9 mouse cellular contexts compared by ENCODE assay signal in the genomic region with DNA sequence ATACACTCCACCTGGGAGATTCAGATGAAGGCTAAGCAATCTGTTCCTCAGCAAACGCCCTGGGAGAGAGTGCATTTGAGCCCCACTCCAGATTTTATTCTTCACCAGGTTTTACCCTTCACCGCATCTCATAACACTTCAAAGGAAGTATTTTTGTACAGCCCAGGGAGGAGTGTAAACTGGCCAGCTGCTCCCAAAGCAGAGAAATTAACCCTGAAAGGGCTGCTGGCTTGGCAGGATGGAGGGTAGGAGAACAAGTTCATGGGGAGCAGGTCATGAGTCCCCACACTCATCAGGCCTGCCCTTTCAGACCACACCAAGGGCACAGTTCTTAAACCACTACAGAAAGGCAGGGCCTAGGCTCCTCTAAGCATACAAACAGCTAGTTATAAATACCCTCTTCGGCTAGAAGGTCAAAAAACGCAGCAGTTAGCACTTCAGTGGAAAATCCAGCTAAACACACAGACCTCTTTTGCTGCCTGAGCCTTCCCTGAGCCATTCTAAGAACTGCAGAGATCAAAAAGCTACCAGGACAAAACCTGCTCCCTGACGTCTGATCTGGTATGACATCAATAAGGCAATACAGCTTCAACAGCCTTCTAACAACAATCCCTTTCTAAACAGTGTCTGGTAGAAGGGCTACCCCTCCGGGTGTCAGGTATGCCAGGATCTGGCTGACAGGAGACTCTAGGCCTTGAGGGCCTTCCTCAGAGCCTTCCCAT. TPM values are rescaled to one million over a fixed set of nuclear protein-coding genes. Genes with fewer than 3 reads are reported as not detected.
DNase-seq lines count a peak whose midpoint lies in the region; ATAC-seq lines count a peak whose summit lies in the region.
"Had no signal": no experiment of that assay in that cellular context is flagged by ENCODE, and none has a peak within 500 bp of the region (broad histone marks: within the 10 kb centered on the region; RNA-seq: fewer than 3 reads in every experiment).

No protein-coding gene starts in this region.

- H3K27ac ChIP-seq in forebrain, embryonic 16.5 days (ENCODE audit: low read length) = 0 out of 2 replicates have a peak overlapping the region, but pooled peaks have one; percentile 4
- peak overlapping the region; percentile 72 for H3K27ac ChIP-seq in intestine, embryonic 15.5 days
- peak overlapping the region; percentile 69 for H3K27ac ChIP-seq in limb, embryonic 11.5 days (replicated peaks; ENCODE audit: low read depth, low read length)
- H3K27ac ChIP-seq: liver, embryonic 14.5 days had no signal

- H3K36me3 ChIP-seq in forebrain, embryonic 16.5 days (ENCODE audit: control insufficient read depth, insufficient read depth) = no peaks in the 10 kb centered on the region
- no peaks in the 10 kb centered on the region for H3K36me3 ChIP-seq in intestine, embryonic 15.5 days
- H3K36me3 ChIP-seq in limb, embryonic 11.5 days (ENCODE audit: control insufficient read depth, insufficient read depth, low read length) = no peaks in the 10 kb centered on the region

- H3K9me3 ChIP-seq in forebrain, embryonic 16.5 days (ENCODE audit: control insufficient read depth, low read length) = no peaks in the 10 kb centered on the region
- H3K9me3 ChIP-seq in intestine, embryonic 15.5 days = no peaks in the 10 kb centered on the region
- no peaks in the 10 kb centered on the region for H3K9me3 ChIP-seq in limb, embryonic 11.5 days (ENCODE audit: control insufficient read depth, low read length)

- H3K4me1 ChIP-seq in forebrain, embryonic 16.5 days (replicated peaks; ENCODE audit: control insufficient read depth, insufficient read depth, low read length) = peaks cover 31% of the 10 kb centered on the region
- peaks cover 44% of the 10 kb centered on the region for H3K4me1 ChIP-seq in intestine, embryonic 15.5 days (replicated peaks)
- H3K4me1 ChIP-seq in limb, embryonic 11.5 days (ENCODE audit: control insufficient read depth, insufficient read depth, low read length) = peaks cover 44% of the 10 kb centered on the region

- H3K9ac ChIP-seq in forebrain, embryonic 16.5 days (replicated peaks; ENCODE audit: low read depth, low read length) = no peak overlapping the region
- H3K9ac ChIP-seq in intestine, embryonic 15.5 days = no peak overlapping the region
- no peak overlapping the region for H3K9ac ChIP-seq in limb, embryonic 11.5 days (ENCODE audit: low read length)
- H3K9ac ChIP-seq: liver, embryonic 14.5 days had no signal

- no peaks in the 10 kb centered on the region for H3K27me3 ChIP-seq in forebrain, embryonic 16.5 days (replicated peaks; ENCODE audit: control insufficient read depth, insufficient read depth, low read length)
- H3K27me3 ChIP-seq in intestine, embryonic 15.5 days (replicated peaks) = no peaks in the 10 kb centered on the region
- no peaks in the 10 kb centered on the region for H3K27me3 ChIP-seq in limb, embryonic 11.5 days (ENCODE audit: control insufficient read depth, insufficient read depth, low read length)

- 15% methylated on average over 6 of the region's 6 CpGs for WGBS in forebrain, embryonic 16.5 days
- 13% methylated on average over 6 of the region's 6 CpGs for WGBS in intestine, embryonic 15.5 days
- WGBS in limb, embryonic 11.5 days = 2% methylated on average over 6 of the region's 6 CpGs

- peak; percentile 59; the same call in 1 of the 2 replicates for ATAC-seq in forebrain, embryonic 16.5 days
- ATAC-seq in intestine, embryonic 15.5 days = peak; percentile 64
- 0 out of 2 replicates have a peak, but pooled peaks have one; percentile 65 for ATAC-seq in limb, embryonic 11.5 days (ENCODE audit: insufficient number of reproducible peaks, low FRiP score, low TSS enrichment, low read depth)

- no peak overlapping the region for H3K4me3 ChIP-seq in forebrain, embryonic 16.5 days (replicated peaks; ENCODE audit: low read length)
- no peak overlapping the region for H3K4me3 ChIP-seq in intestine, embryonic 15.5 days (replicated peaks)
- no peak overlapping the region for H3K4me3 ChIP-seq in limb, embryonic 11.5 days (ENCODE audit: low read depth, low read length)

- DNase-seq in thymus, postnatal 25 days = peak; percentile 35
- DNase-seq in thymus, adult 18-20 months = no peak
- peak; percentile 69 for DNase-seq in limb, embryonic 11.5 days (ENCODE audit: low spot score)
- peak; percentile 29 for DNase-seq in neural tube, embryonic 10.5 days (ENCODE audit: extremely low spot score, low spot score)
- no peak for DNase-seq in cerebellum, adult 9-11 months
- no peak for DNase-seq in layer of hippocampus, adult 18-20 months (ENCODE audit: low spot score in 2 of 2)

- no peak overlapping the region for H3K4me2 ChIP-seq in forebrain, embryonic 16.5 days (ENCODE audit: low read length)
- H3K4me2 ChIP-seq in intestine, embryonic 15.5 days (replicated peaks) = peak overlapping the region; percentile 25; the same call in 1 of the 2 replicates
- peak overlapping the region; percentile 27; the same call in 1 of the 2 replicates for H3K4me2 ChIP-seq in limb, embryonic 11.5 days (ENCODE audit: low read depth, severe bottlenecking)

RNA-seq across cellular contexts. Expression of gene Znrf3, which starts 28.9 kb away (rescaled TPM):
- 6.9 and 7.2 TPM in 2 replicates for polyA plus RNA-seq in forebrain, embryonic 16.5 days (2015; fragmentation: Nextera tagmentation; extraction: Ambion mirVana)
- polyA plus RNA-seq in intestine, embryonic 15.5 days (2015; fragmentation: Nextera tagmentation; extraction: Ambion mirVana) = 9.0 and 9.6 TPM in 2 replicates
- polyA plus RNA-seq in limb, embryonic 11.5 days (2014; fragmentation: Nextera tagmentation; extraction: Ambion mirVana) = 12.3 and 13.1 TPM in 2 replicates
- total RNA-seq in layer of hippocampus, adult 18-20 months (2021) = 10 to 100 TPM; 19.7 to 20.5 TPM

Comparison
In these comparisons a context has a peak if more than half of its experiments do, and no peak if none do; other contexts are left out.
1. DNase-seq: peak in thymus, postnatal 25 days (single experiment), limb, embryonic 11.5 days (single experiment) and neural tube, embryonic 10.5 days (single experiment); none in thymus, adult 18-20 months (0 of 2), cerebellum, adult 9-11 months (single experiment) and layer of hippocampus, adult 18-20 months (0 of 2).
2. H3K27ac ChIP-seq: peak in every context shown above with its lines; median percentile 72 in intestine, embryonic 15.5 days; 69 in limb, embryonic 11.5 days; 4 in forebrain, embryonic 16.5 days.
3. Peak in every context shown above with its lines, with median percentiles within 50 percentile points of each other: ATAC-seq.